Mouse (Mus musculus) erythroblast, adult 5-6 weeks (primary cell): ENCODE results near the gene Syn1. TPM values are rescaled to one million over a fixed set of nuclear protein-coding genes. Genes with fewer than 3 reads are reported as not detected.

Experiments
- ATAC-seq: replicated peaks from 2 replicates; pipeline ENCODE4 v1.8.0; 2016; ENCODE audit warnings: moderate number of reproducible peaks, mild to moderate bottlenecking, moderate TSS enrichment, inconsistent platforms; ENCODE audit not compliant: poor library complexity, low FRiP score, severe bottlenecking
- total RNA-seq, 2 experiments: library from RNA; stranded (forward) in 1 of 2; stranded (reverse) in 1 of 2; fragments of 150-400 nt in 1 of 2; fragments of 200-764, 138-1000 nt in 1 of 2; gene quantifications; 2 replicates each; pipeline versions ENCODE4 v1.2.3 to v1.2.4; 2015 to 2017; ENCODE audit warnings: low replicate concordance in 2 of 2

Syn1 gene
- total RNA-seq, 2 experiments from 2014 or later = 3.5 TPM; not detected in 1

DNA sequence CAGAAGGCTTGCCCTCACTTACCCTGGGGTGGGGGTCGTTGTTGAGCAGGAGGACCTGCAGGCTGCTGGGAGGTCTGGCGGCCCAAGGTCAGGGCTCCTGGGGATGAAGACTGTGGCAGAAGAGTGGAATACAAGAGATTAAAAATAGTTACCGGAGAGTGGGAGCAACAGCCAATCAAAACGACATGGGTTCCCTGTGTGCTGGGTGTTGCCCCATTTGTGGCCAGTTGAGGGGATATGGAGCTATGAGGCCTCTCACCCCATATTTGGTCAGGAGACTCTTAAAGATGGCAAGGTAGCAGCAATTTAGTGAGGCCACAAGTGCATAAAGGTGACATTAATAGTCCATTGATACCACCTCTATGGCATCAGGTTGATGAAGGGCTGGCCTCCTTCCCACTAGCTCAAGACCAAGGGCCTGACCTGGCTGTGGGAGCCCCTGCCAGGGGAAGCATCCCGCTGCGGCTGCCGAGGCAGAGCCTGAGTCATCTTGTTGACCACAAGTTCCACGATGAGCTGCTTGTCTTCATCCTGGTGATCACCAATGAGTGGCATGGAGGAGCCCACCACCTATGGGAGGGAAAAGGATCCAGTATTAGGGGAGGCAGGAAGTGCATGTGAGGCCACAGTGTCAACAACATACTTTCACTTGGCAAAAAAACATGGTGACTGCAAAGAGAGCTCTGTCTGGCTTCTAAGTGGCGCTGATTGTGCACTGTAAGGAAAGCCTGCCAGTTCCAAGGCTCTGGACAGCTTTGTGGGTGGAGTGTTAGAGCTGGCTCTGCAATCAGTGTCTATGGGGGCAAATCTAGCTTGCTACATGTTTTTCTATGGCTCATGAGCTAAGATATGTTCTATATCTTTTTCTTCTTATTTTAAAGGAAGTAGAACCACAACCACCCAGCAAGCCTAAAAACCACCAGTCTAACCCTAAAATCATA is 57.4 kb downstream of the Syn1 start:
- ATAC-seq = no peak

DNA sequence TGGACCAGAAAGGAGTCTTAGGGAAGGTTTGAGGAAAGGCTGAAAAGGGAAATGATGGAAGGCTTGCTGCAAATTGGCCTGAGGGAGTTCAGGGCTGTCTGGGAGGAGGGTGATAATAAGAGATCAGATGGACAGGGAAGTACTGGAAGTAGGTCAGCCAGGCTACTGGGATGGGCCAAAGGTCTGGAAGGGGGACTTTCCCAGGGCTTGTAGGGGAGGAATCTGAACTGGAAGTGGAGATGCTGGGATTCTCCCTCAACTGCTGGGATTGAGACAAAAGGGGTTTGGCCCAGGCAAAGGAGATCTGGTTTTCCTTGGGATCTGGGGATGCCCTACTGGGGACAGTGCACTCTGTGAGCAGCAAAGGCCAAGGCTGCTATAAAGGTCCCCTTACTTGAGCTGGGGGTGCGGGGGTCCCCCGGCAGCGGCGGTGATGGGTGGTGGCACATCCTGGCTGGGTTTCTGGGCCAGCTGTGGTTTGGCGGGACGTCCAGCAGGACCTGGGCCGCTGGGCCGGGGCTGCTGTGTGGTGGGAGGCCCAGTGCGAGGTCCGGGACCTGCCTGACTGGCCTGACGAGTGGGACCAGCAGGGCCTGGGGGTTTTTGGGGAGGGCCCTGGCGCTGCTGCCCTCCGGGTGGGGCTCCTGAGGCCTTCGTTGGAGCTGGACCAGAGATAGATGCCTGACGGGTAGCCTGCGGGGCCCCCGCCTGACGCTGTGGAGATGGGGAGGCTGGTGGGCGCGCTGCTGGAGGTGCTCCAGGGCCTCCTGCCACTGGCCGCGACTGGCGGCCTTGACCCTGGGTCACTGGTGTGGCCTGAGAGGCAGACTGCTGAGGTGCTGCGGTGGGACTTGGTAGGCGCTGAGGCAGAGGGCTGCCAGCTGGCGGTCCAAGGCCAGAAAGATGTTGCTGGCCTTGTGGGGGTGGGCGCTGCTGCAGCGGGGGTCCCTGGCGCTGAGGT is 58.4 kb downstream of the Syn1 start:
- no peak for ATAC-seq

DNA sequence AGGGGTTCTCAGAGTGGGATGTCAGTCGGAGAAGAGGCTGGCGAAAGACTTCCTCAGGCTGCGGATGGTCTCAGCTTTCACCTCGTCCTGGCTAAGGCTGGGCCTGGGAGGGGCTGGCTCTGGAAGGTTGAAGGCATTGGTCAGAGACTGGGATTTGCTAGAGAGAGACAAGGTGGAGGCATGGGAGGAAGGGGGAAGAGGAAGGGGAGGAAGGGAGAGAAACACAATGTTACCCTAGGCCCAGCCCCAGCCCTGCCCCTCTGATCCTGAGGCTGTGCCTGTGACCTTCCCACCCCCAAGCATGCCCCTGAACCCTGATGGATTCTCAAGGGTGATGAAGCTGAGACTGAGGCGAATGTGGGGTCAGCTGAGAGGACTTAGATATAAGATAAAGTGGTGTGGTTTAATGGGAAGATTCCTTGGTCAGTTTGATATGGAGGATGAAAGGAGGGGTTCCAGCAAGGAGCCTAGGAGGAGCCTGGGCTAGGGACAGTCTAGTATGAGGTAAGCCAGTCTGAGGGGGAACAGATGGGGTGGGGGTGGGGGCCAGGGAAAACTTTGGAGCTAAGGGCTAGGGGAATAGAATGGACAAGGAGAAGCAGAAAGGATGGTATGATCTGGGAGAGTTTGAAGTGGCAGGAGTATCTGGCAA is 59.2 kb downstream of the Syn1 start:
- ATAC-seq = no peak

DNA sequence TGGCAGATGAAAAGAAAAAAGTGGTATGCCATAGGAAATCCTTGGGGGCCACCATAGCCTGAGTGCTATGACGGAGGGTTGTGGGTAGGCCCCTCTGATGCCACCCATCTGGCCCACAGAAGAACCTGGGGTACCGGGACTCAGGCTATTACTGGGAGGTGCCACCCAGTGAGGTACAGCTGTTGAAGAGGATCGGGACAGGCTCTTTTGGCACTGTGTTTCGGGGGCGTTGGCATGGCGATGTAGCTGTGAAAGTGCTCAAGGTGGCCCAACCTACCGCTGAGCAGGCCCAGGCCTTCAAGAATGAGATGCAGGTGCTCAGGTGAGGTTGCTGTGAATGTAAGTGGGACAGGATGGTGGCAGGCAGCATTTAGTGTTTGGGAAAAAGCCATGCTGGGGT is 67.0 kb downstream of the Syn1 start:
- no peak for ATAC-seq

DNA sequence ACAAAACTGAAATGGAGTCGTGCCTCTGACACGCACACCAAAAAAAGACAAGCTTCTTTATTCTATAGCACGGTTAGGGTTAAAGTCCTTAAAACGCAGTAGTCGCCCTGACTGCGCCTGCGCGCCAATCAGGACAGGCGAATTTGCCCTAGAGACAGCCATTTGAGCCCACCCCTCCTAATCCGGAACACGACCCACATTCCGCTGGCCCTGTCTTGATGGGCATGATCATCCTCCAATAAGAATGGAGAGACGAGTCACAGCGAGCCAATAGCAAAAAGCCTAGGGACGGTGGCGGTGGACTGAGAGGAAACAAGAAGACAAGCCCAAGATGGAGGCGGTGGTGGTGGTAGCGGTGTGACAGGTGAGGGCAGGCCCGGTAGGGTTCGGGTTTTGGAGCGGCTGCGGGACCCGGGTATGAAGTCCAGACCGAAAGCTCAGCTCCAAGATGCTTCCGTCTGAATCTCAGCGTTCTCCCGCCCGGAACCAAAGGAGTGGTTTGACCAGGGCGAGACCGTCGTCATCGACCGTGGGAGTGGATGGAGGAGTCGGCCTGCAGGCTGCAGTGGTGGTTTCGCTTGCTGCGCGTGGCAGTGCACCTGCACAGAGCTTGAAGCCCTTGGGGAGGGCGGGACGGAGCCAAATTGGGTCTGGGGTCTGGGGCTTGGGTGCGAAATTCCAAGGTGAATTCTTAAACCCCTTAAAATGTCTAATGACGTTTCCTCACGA is 72.4 kb downstream of the Syn1 start:
- peak; percentile 100 for ATAC-seq

DNA sequence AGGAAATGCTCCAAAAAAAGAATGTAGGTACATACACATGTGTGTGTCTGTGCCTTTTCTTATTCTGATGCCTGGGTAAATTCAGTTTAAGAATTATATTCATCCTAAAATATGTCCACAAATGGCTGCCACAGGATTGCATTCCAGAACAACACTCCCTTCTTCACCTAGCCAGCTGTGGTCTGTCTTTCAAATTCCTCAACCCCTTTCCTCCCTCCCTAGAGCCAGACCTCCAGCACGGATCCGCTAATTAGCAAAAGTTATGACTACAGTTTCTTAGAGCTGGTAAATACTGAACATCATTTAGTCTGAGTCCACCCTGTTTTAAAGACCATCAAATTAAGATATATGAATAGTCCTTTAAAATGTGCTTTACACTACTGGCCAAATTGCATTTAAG is 73.0 kb downstream of the Syn1 start:
- ATAC-seq = no peak

DNA sequence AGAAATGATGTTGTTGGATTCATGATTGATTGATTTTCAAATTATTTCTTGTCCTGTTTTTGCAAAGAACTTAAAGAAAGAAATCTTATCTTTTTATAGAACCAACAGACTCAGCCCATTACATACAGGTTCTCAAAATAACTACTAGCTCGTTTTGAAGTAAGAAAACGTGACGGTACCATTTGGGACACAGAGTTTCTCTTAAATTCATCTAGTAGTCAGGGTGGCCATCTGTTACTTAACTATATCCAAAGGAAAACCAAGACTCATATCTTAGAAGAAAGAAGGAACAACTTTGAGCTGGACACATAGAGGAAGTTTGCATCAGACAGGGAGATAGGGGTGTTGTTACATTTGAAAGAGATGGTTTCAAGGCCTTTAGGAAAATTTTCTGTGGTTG is 73.6 kb downstream of the Syn1 start:
- no peak for ATAC-seq

DNA sequence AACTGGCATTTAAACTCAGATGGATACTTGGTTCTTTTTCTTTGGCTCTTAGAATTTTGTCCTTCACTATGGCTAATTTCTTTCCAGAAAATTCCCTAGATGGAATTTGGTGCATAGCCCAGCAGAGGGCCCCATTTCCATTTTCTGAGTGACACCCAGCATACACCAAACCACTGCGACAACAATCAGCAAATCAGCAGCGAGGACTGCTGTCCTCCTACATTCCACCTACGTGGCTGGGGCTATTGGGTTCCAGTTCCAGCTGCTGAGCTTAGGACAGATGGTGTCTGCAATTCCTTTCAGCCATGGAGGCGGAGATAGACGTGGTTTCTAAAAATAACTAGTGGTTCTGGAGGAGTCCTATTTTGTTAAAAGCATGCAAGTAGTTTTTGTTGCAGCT is 91.9 kb downstream of the Syn1 start:
- no peak for ATAC-seq

DNA sequence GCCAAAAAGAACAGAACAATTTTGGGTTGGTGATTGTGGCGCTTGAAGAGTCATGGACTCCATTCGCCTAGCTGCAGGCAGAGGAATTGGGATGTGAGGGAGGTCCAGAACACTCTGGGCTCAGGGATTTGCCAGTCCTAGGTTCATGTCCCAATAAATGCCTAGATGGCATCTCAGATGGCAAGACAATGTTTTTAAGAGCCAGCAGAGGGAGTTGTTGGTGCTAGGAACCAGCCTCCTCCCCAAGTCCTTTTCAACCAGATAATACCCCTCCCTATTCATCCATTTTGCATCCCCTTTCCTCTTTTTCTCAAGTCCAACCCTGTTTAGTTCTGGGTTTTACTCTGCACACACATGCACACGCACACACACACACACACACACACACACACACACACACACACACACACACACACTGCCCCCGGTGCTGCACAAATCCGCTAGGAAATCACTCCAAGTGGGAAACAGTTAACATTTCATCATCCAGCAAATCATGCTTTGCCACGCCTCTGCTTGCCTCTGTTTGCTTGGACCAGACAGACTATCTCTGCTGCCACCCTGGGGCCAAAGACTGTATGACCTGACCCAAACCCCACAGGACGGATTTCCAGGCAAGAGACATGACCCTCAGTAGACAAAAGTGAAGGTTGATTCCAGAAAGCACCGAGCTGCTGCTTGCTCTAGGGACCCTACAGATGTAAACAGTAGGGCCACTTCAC is 100.9 kb downstream of the Syn1 start:
- no peak for ATAC-seq

DNA sequence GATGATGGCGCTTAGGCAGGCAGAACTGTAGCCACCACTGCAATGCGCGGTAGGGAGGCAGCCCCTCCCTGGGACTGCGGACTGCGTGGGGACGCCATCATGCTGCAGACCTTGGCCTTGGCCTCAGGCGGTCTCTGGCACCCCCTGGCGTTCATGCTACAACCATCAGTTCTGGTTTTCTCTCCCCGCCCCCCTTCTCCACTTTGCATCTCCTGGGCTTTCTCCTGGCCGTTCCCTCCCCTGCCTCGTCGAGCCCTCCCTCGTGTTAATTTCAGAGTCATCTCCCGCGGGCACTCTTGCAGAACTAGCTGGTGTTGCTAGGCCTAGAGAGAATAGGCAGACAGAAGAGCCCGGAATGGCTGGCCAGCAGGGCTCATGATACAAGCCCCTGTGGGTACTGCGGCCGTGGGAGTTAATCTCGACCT is 101.6 kb downstream of the Syn1 start:
- peak; percentile 84 for ATAC-seq

DNA sequence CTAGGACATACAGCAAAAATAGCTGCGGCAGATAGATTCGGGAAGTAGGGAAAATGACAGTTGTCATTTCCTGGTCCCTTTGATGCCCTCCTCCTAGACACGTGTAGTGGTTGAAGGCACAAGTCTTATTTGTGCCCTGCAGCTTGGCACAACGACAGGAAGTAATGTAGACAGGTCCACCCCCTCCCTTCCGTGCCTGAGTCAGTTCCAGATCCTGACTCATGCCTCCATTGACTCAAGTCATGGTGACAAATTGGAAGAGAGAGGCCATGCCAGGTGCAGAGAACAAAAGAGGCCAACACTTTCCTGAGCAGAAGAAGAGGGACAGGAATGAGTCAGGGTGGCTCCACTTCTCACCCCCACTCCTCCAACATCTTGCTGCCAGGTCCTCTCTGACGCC is 103.8 kb downstream of the Syn1 start:
- no peak for ATAC-seq

Other genes with a start within 250 kb of the Syn1 start
- gene Cdk16, start 233.1 kb downstream of the Syn1 start, total RNA-seq (2015; ENCODE audit: low replicate concordance) = 21.3 and 42.7 TPM in 2 replicates
- gene Cdk16, start 233.1 kb downstream of the Syn1 start, total RNA-seq (2017; ENCODE audit: low replicate concordance) = 15.2 and 20.7 TPM in 2 replicates
- 2.3 and 3.5 TPM in 2 replicates for gene Usp11, start 217.1 kb downstream of the Syn1 start, total RNA-seq (2015; ENCODE audit: low replicate concordance)
- 2.6 and 5.7 TPM in 2 replicates for gene Usp11, start 217.1 kb downstream of the Syn1 start, total RNA-seq (2017; ENCODE audit: low replicate concordance)
- gene Araf, start 123.2 kb downstream of the Syn1 start, total RNA-seq (2015; ENCODE audit: low replicate concordance) = 18.4 and 23.8 TPM in 2 replicates
- 9.5 and 9.9 TPM in 2 replicates for gene Araf, start 123.2 kb downstream of the Syn1 start, total RNA-seq (2017; ENCODE audit: low replicate concordance)
- not detected in 2 replicates for gene Timp1, start 50.8 kb downstream of the Syn1 start, total RNA-seq (2015; ENCODE audit: low replicate concordance)
- gene Timp1, start 50.8 kb downstream of the Syn1 start, total RNA-seq (2017; ENCODE audit: low replicate concordance) = not detected in 2 replicates
- gene Cfp, start 10.6 kb upstream of the Syn1 start, total RNA-seq (2015; ENCODE audit: low replicate concordance) = 8.3 and 17.8 TPM in 2 replicates
- 16.1 and 17.6 TPM in 2 replicates for gene Cfp, start 10.6 kb upstream of the Syn1 start, total RNA-seq (2017; ENCODE audit: low replicate concordance)
- 0.42 and 0.77 TPM in 2 replicates for gene Elk1, start 29.6 kb upstream of the Syn1 start, total RNA-seq (2015; ENCODE audit: low replicate concordance)
- 0.60 and 1.1 TPM in 2 replicates for gene Elk1, start 29.6 kb upstream of the Syn1 start, total RNA-seq (2017; ENCODE audit: low replicate concordance)
- 15.3 and 23.4 TPM in 2 replicates for gene Uxt, start 41.0 kb upstream of the Syn1 start, total RNA-seq (2015; ENCODE audit: low replicate concordance)
- gene Uxt, start 41.0 kb upstream of the Syn1 start, total RNA-seq (2017; ENCODE audit: low replicate concordance) = 6.6 and 15.7 TPM in 2 replicates
- gene Zfp182, start 141.3 kb upstream of the Syn1 start, total RNA-seq (2015; ENCODE audit: low replicate concordance) = 5.4 and 10.9 TPM in 2 replicates
- gene Zfp182, start 141.3 kb upstream of the Syn1 start, total RNA-seq (2017; ENCODE audit: low replicate concordance) = 5.6 and 8.5 TPM in 2 replicates
- gene Spaca5, start 147.4 kb upstream of the Syn1 start, total RNA-seq (2015; ENCODE audit: low replicate concordance) = not detected in 2 replicates
- gene Spaca5, start 147.4 kb upstream of the Syn1 start, total RNA-seq (2017; ENCODE audit: low replicate concordance) = not detected in 2 replicates
- not detected in 2 replicates for gene Zfp300, start 168.5 kb upstream of the Syn1 start, total RNA-seq (2015; ENCODE audit: low replicate concordance)
- gene Zfp300, start 168.5 kb upstream of the Syn1 start, total RNA-seq (2017; ENCODE audit: low replicate concordance) = not detected in 2 replicates
- gene Ssxa1, start 194.8 kb upstream of the Syn1 start, total RNA-seq (2015; ENCODE audit: low replicate concordance) = not detected in 2 replicates
- not detected in 2 replicates for gene Ssxa1, start 194.8 kb upstream of the Syn1 start, total RNA-seq (2017; ENCODE audit: low replicate concordance)